Mouse (Mus musculus) macrophage (primary cell): ENCODE results near the gene Zfp408. TPM values are rescaled to one million over a fixed set of nuclear protein-coding genes. Genes with fewer than 3 reads are reported as not detected.

ENCODE experiments used
- H3K27ac ChIP-seq: fragments of 350-480 bp; formaldehyde crosslinking; 2 replicates; pipeline ENCODE4 v1.9.0; 2021
- H3K36me3 ChIP-seq: fragments of 350-480 bp; formaldehyde crosslinking; 2 replicates; pipeline ENCODE4 v1.9.0; 2021; ENCODE audit errors: inconsistent target
- H3K4me3 ChIP-seq: fragments of 350-480 bp; formaldehyde crosslinking; 2 replicates; pipeline ENCODE4 v1.9.0; 2021; ENCODE audit errors: inconsistent target
- H3K79me2 ChIP-seq: fragments of 350-480 bp; formaldehyde crosslinking; 2 replicates; pipeline ENCODE4 v1.9.0; 2021; ENCODE audit errors: inconsistent target
- WGBS: methylation state at CpG from one replicate; pipeline ENCODE4 v1.1.7; 2026; ENCODE audit warnings: inconsistent platforms; ENCODE audit not compliant: missing documents; 5-methylcytosine and 5-hydroxymethylcytosine counted together
- polyA plus RNA-seq: library from polyadenylated mRNA; stranded (reverse); fragments of 250-400 nt; gene quantifications from 3 replicates; pipeline ENCODE4 v1.2.4, GENCODE M21; 2018; ENCODE audit warnings: inconsistent platforms

Gene Zfp408
- polyA plus RNA-seq, 1 experiment from 2014 or later = 7.2 TPM

DNA sequence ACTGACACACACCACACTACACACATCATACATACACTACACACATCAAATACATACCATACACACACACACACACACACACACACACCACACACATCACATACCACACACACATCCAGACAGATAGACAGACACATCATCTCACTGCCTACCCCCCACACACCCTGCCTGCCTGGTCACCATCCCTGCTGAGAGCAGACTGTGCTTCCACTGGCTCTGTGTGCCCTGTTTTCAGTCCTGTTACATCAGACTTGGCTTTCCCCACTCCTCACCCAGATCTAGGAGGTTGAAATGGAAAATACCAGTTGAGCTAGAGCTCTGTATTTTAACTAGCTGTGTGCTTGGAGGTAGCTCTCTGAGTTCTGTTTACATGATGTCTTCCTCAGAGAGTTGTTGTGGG, 15.2 kb upstream of the Zfp408 start:
- Histone ChIP-seq H3K27ac (no peak overlapping the region), H3K79me2 (no peaks in the 10 kb centered on the region), H3K4me3 (no peak overlapping the region), H3K36me3 (peaks cover 70% of the 10 kb centered on the region)

DNA sequence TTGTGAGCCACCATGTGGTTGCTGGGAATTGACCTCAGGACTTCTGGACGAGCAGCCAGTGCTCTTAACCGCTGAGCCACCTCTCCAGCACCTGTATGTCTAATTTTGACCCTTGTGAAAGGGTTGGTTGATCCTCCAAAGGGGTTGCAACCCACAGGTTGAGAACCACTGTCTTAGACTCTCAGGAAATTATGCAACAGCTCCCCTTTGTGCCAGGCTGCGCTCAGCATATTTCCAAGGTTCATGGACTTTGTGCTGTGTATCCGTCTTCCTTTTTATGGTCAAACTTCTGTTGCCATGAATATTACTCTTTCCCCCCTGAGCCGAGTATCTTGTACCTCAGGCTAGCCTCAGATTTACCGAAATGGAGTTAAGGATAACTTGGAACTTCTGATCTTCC, 11.4 kb upstream of the Zfp408 start:
- Histone ChIP-seq H3K79me2 (no peaks in the 10 kb centered on the region), H3K27ac (no peak overlapping the region), H3K4me3 (no peak overlapping the region), H3K36me3 (peaks cover 70% of the 10 kb centered on the region)
- WGBS = 71% methylated on average over 6 of the region's 6 CpGs

DNA sequence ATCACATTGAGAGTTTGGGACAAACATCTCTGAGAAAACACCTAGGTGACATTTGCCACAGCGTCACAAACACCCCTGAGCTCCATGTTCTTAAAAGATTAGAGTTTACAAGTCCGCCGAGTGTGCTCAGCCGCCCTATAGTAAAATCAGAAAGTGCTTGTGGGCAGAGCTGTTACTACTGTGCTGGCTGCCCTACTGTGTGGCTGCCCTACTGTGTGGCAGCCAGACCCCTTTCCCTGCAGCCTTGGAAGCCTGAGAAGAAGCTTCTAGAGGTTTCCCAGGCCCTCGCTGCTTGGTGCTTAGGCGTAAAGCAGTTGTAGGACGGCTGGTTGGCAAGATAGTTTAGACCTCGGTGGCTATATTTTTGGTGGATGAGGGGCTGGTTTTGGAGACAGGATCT, 10.1 kb upstream of the Zfp408 start:
- WGBS = 98% methylated on average over 8 of the region's 8 CpGs
- Histone ChIP-seq H3K36me3 (peaks cover 72% of the 10 kb centered on the region), H3K4me3 (no peak overlapping the region), H3K79me2 (peaks cover 7% of the 10 kb centered on the region; the same call in 1 of the 2 replicates), H3K27ac (no peak overlapping the region)

DNA sequence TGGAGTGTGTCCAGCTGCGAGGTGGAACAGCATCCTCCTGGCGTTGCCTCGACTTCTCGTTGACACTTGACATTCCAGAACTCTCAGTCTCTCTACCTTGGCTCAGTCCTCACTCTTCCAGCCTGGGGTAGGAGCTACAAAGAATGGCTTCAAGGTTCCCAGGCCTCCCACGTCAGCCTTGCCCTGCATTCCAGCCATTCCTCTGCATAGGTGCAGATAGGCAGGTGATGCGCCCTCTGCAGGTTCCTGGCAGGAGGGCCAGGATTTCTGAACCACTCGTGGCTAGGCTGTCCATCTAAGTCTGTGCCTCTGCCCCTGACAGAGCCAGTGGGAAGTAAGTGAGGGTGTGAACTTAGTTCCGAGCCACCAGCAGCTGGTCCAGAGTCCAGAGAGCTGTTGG, 7.2 kb upstream of the Zfp408 start:
- Histone ChIP-seq H3K79me2 (peaks cover 36% of the 10 kb centered on the region), H3K27ac (no peak overlapping the region), H3K36me3 (peaks cover 72% of the 10 kb centered on the region), H3K4me3 (no peak overlapping the region)
- 98% methylated on average over 6 of the region's 8 CpGs for WGBS

DNA sequence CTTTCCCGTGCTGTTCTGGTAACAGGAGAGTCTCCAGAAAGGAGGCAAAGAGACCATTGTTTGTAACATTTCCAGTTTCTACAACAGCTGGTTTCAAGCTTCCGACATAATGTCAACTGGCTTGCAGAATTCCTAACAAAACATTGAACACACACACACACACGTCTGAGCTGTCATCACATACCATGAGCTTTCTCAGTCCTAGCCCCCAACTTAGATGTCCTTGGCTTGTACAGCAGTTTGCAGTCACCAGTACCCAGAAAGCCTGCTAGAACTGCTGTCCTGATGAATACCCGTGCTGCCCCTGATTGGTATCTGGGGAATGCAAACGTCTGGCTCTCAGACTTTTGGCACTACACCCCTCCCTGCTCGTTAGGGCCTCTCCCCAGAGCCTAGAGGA, 6.2 kb upstream of the Zfp408 start:
- 92% methylated on average over 6 of the region's 6 CpGs for WGBS
- Histone ChIP-seq H3K4me3 (no peak overlapping the region), H3K79me2 (peaks cover 46% of the 10 kb centered on the region), H3K36me3 (peaks cover 72% of the 10 kb centered on the region), H3K27ac (no peak overlapping the region)

DNA sequence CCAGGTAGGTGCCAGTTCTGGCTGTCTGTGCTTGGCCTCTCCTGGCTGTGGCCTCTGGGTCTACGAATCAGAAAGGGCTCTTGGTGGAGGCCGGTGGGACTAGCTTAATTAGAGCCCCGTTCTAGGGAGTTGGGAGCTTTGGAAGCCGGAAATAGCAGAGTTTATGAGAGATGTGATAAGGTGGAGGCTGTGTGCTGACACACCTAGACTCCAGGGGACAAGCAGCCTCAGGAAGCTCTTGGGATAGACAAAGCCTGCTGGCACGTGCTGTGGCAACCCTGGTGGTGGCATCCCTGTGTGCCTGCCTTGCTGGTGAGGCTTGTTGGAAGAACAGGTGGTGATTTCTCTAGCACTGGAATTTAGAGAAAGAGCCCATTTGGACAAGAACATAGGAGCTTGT, 5.8 kb upstream of the Zfp408 start:
- Histone ChIP-seq H3K4me3 (no peak overlapping the region), H3K27ac (no peak overlapping the region), H3K79me2 (peaks cover 50% of the 10 kb centered on the region), H3K36me3 (peaks cover 72% of the 10 kb centered on the region)
- WGBS = 90% methylated on average over 5 of the region's 5 CpGs

DNA sequence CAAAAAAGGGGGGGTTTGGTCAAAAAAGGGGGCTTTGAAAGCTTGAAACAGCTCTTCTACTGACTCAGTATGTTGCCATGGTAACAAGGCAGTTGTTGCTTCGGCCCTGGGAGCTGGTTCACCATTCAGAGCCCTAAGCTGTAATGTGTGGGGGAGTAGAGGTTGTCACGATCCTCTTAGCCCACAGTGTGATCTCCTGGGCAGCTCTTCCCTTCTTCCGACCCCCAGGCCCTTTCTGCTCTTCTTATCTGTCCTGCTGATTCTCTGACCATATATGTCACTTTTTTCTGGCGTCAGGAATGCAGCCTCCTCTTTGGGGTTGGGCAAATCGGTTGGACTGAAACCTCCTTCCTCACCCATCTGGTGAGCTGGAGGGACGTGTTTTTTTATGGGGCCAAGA, 3.3 kb upstream of the Zfp408 start:
- 86% methylated on average over 6 of the region's 6 CpGs for WGBS
- H3K36me3 ChIP-seq = peaks cover 49% of the 10 kb centered on the region
- no peak overlapping the region for H3K4me3 ChIP-seq
- H3K27ac ChIP-seq = no peak overlapping the region
- peaks cover 71% of the 10 kb centered on the region for H3K79me2 ChIP-seq

DNA sequence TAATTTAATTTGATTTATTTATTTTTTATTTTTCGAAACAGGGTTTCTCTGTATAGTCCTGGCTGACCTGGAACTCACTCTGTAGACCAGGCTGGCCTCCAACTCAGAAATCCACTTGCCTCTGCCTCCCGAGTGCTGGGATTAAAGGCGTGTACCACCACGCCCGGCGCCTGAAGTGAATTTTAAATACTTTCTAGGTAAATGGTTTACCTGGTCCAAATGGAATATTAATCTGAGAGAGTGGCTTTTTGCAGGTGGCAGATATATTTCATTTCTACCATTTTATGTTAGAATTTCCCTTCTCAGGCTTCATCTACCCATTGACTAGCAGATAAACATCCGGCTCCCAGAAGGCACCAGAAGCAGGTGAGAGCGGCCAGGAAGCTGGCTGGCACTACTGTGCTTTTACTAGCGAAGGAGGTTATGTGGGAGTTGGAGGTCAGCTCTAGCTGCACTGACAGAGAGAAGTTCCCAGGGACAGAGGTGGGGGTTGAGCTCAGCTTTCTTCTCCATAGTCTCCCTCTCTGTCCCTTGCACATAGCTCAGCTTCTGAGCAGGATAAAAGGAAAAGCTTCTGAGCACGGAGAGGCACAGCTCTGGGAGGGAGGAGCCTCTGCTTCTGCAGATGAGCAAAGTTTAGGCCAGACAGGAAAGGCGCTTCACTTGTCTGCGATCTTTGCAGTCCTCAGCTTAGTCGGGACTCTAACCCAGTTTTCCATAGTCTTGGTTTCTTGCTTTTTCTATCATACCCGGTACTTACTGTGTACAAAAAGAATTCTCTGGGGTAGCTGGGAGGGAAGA, 2.1 kb upstream of the Zfp408 start:
- Histone ChIP-seq H3K36me3 (peaks cover 49% of the 10 kb centered on the region), H3K27ac (no peak overlapping the region), H3K79me2 (peaks cover 80% of the 10 kb centered on the region), H3K4me3 (no peak overlapping the region)
- 95% methylated on average over 14 of the region's 14 CpGs for WGBS

DNA sequence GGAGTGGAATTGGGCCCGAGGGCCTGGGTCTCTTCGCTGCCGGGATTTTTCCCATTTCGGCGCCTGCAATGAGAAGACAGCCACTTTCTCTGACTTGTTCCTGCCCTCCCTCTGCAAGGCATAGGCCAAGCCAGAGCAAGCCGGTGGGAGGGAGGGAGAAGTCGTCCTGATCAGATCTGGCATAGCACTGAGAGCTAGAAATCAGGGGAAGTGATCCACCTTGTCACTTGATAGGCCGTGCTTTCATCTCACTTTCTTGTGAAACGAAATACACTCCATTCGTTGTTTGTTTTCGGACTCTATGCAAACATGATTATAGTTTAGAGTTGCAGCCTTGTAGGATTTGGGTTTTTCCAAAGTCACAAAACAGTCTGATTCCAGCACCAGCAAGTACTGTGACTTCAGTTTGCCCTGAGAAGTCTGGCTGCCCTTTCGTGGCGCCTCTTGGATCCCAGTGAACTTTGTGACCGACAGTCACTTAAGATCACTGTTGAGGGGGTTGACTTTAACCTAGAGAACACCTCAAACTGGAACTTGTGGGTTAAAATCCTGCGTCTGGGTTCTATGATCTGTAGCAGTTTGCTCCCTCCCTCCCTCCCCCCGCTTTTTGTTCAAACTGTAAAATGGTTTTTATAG, 887 bp upstream of the Zfp408 start:
- Histone ChIP-seq H3K4me3 (peak overlapping the region; percentile 100), H3K36me3 (peaks cover 49% of the 10 kb centered on the region), H3K79me2 (peaks cover 80% of the 10 kb centered on the region), H3K27ac (peak overlapping the region; percentile 92)
- 4% methylated on average over 16 of the region's 16 CpGs for WGBS

DNA sequence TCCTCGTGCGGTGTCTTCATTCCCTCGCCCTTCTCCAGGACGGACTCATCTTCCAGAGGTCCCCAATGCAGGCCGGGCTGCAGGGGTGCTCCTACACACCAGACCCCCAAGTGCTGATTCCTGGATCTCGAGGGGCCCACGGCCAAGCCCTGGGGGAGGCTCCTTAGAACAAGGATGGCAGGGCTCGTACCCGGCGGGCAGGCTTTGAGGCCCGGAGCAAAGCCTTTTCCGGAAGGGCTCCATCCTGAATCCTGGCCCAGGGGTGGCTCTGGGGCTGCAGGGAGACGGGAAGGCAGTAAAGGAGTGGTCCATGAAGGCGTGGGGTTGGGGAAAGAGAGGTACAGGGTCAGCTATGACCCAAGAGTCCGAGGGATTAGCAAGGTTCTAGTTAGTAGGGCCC, 439 bp downstream of the Zfp408 start:
- WGBS = 1% methylated on average over 15 of the region's 15 CpGs
- peaks cover 67% of the 10 kb centered on the region for H3K79me2 ChIP-seq
- H3K36me3 ChIP-seq = peaks cover 49% of the 10 kb centered on the region
- peak overlapping the region; percentile 92 for H3K27ac ChIP-seq
- peak overlapping the region; percentile 100 for H3K4me3 ChIP-seq

DNA sequence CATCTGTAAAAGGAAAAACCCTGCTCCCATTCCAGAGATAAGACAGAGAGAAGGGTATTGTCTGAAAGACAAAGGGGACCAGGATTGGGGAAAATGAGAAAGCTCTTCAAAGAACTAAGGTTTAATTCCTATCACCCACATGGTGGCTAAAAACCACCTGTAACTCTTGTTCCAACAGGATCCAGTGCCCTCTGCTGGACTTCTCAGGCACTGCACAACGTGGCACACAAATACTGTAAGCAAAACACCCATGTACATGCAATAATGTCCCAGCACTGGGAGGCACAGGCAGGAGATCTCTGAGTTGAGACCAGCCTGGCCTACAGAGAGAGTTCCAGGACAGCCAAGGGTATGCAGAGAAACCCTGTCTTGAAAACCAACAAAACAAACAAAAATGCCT, 2.9 kb downstream of the Zfp408 start:
- no peak overlapping the region for H3K4me3 ChIP-seq
- H3K79me2 ChIP-seq = peaks cover 43% of the 10 kb centered on the region
- peaks cover 44% of the 10 kb centered on the region for H3K36me3 ChIP-seq
- no peak overlapping the region for H3K27ac ChIP-seq
- 29% methylated on average over 1 of the region's 1 CpGs for WGBS

DNA sequence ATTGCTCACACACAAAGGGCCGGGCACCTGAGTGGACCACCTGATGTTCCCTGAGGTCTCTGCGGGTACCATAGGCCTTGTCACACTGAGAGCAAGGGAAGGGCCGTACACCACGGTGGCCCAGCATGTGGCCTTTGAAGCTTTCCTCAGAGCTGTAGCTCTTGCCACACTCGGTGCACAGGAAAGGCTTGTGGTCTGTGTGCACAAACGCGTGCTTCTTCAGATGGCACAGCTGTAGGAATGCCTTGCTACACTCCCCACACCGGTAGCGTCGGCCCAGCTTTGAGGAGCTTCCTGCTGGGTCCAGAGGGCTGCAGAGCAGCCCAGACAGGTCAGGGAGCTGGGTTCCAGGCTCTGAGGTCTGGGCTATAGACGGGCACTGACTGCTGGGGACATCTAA, 3.8 kb downstream of the Zfp408 start:
- peaks cover 44% of the 10 kb centered on the region for H3K36me3 ChIP-seq
- H3K27ac ChIP-seq = no peak overlapping the region
- 65% methylated on average over 11 of the region's 11 CpGs for WGBS

DNA sequence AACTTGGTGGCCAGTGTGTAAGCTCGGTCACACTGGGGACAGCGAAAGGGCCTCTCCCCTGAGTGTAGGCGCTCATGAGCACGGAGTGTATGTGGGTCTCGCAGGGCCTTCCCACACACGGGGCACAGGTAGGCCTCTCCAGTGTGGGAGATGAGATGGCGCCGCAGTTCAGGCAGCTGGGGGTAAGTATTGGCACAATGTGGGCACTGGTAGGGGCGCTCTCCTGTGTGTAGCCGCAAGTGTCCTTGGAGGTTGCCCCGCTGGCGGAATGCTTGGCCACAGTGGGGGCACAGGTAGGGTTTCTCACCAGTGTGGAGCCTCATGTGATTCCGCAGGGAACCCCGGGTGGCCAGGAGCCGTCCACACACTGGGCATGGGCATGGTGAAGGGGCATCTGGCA, 4.2 kb downstream of the Zfp408 start:
- Histone ChIP-seq H3K36me3 (peaks cover 44% of the 10 kb centered on the region), H3K4me3 (no peak overlapping the region), H3K79me2 (peaks cover 29% of the 10 kb centered on the region), H3K27ac (no peak overlapping the region)
- WGBS = 93% methylated on average over 15 of the region's 15 CpGs

More for the DNA sequence above, 3.8 kb downstream of the Zfp408 start:
- Histone ChIP-seq H3K79me2 (peaks cover 34% of the 10 kb centered on the region), H3K4me3 (no peak overlapping the region)

DNA sequence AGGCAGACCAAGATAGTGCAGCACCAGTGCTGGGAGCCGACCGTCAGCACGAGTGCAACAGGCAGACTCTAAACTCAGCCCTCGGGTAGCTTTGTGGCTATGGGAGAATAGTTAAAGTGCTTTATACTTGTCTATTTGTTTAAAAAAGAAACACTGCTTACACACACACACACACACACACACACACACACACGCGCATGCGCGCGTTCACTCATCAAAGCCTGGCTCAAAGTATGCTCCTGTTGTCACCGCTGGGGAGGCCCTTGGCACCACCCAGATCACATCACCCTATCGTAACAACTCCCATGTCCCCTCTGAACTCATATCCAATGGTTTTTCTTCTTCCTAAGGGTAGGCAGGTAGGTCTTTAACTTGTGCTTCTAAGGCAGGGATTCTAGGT, 5.6 kb downstream of the Zfp408 start:
- WGBS = 91% methylated on average over 9 of the region's 11 CpGs
- Histone ChIP-seq H3K36me3 (peaks cover 44% of the 10 kb centered on the region), H3K79me2 (peaks cover 20% of the 10 kb centered on the region), H3K27ac (no peak overlapping the region), H3K4me3 (no peak overlapping the region)

DNA sequence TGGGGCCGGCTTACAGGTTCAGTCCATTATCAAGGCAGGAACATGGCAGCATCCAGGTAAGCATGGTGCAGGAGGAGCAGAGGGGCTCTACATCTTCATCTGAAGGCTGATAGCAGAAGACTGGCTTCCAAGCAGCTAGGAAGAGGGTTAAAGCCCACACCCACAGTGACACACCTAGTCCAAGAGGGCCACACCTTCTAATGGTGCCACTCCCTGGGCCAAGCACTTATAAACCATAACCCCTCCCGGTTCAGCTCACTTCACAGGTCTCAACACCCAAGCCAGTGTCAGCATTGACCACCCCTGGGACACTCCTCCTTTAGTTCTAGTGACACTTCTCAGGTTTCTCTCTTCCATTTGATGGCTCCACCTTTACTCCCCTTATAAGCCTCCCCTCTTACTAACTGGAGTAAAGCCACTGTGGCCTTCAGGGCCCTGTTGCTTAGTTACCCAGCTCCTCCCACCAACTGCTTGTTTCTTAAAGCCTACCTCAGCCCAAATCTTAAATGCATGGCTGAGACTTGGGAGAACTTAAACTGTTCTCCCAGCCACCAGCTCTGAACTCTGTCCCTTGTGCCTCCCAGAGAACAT, 6.7 kb downstream of the Zfp408 start:
- no peak overlapping the region for H3K27ac ChIP-seq
- 96% methylated on average over 2 of the region's 2 CpGs for WGBS

More for the DNA sequence above, 6.7 kb downstream of the Zfp408 start:
- Histone ChIP-seq H3K79me2 (peaks cover 9% of the 10 kb centered on the region), H3K4me3 (no peak overlapping the region), H3K36me3 (peaks cover 44% of the 10 kb centered on the region)
